ENCODE assay signal across 11 mouse cellular contexts in the genomic region with DNA sequence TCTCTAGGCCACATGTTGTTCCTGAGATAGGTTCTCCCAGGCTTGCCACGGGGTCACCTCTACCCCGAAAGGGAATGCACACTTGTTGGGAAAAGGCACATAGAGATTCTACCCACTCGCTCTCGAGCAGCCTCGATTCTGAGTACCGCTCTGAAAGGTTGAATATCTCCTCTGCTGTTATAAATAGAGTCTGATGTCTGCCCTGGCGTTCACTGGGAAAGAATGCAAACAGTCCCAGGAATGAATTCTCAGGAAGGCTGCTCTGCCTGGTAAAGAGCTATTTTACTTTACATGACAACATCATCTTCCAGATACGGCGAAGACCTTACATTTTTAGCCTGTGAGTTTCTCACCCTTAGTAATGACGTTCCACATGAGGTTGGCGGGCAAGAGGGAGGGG.
DNase-seq lines count a peak whose midpoint lies in the region; ATAC-seq and TF ChIP-seq lines count a peak whose summit lies in the region.
"Had no signal": no experiment of that assay in that cellular context is flagged by ENCODE, and none has a peak within 500 bp of the region (broad histone marks: within the 10 kb centered on the region; RNA-seq: fewer than 3 reads in every experiment).

No protein-coding gene starts in this region.

- no peaks in the 10 kb centered on the region for H3K27me3 ChIP-seq in heart, embryonic 16.5 days (ENCODE audit: control insufficient read depth, insufficient read depth, low read length)
- H3K27me3 ChIP-seq in stomach, postnatal 0 days (ENCODE audit: control insufficient read depth, insufficient read depth, low read length): no peaks in the 10 kb centered on the region
- H3K27me3 ChIP-seq in forebrain, embryonic 13.5 days: no peaks in the 10 kb centered on the region
- H3K27me3 ChIP-seq: midbrain, embryonic 15.5 days; neural tube, embryonic 12.5 days had no signal

- no peak for TF ChIP-seq POLR2A in lung, adult 2 months (IDR thresholded peaks at IDR 0.05; ENCODE audit: borderline replicate concordance, extremely low read depth, low read depth, low read length)

- peak overlapping the region; percentile 49 for H3K9ac ChIP-seq in heart, embryonic 16.5 days (ENCODE audit: low read length)
- H3K9ac ChIP-seq in stomach, postnatal 0 days (ENCODE audit: low read length): no peak overlapping the region
- H3K9ac ChIP-seq in forebrain, embryonic 13.5 days: no peak overlapping the region
- H3K9ac ChIP-seq: midbrain, embryonic 15.5 days; neural tube, embryonic 12.5 days had no signal

- H3K4me1 ChIP-seq in lung, adult 2 months (ENCODE audit: control insufficient read depth, insufficient read depth, low read length): no peaks in the 10 kb centered on the region
- peaks cover 9% of the 10 kb centered on the region for H3K4me1 ChIP-seq in heart, embryonic 16.5 days (ENCODE audit: control insufficient read depth, insufficient read depth, low read length)
- H3K4me1 ChIP-seq in stomach, postnatal 0 days (replicated peaks; ENCODE audit: control insufficient read depth, insufficient read depth): no peaks in the 10 kb centered on the region
- H3K4me1 ChIP-seq in forebrain, embryonic 13.5 days: peaks cover under 1% of the 10 kb centered on the region; the same call in 1 of the 2 replicates
- H3K4me1 ChIP-seq: midbrain, embryonic 15.5 days; neural tube, embryonic 12.5 days had no signal

- TF ChIP-seq CTCF in lung, adult 2 months (IDR thresholded peaks at IDR 0.05; ENCODE audit: insufficient read depth, low read length): no peak
- TF ChIP-seq CTCF in stomach, postnatal 0 days (IDR thresholded peaks at IDR 0.05; ENCODE audit: low read depth): no peak

- no peaks in the 10 kb centered on the region for H3K9me3 ChIP-seq in heart, embryonic 16.5 days (replicated peaks; ENCODE audit: control insufficient read depth, low read length)
- peaks cover 4% of the 10 kb centered on the region; the same call in 1 of the 2 replicates for H3K9me3 ChIP-seq in stomach, postnatal 0 days (ENCODE audit: control insufficient read depth, low read length)
- no peaks in the 10 kb centered on the region for H3K9me3 ChIP-seq in forebrain, embryonic 13.5 days (replicated peaks)
- H3K9me3 ChIP-seq: midbrain, embryonic 15.5 days; neural tube, embryonic 12.5 days had no signal

- ATAC-seq in heart, embryonic 16.5 days (replicated peaks; ENCODE audit: extremely low read depth, insufficient read depth, low FRiP score): peak; percentile 95
- peak; percentile 63; the same call in 1 of the 2 replicates for ATAC-seq in stomach, postnatal 0 days (ENCODE audit: low FRiP score, low TSS enrichment)
- no peak for ATAC-seq in forebrain, embryonic 13.5 days
- ATAC-seq: midbrain, embryonic 15.5 days had no signal

- H3K4me2 ChIP-seq in heart, embryonic 16.5 days (ENCODE audit: low read depth, low read length): peak overlapping the region; percentile 40
- no peak overlapping the region for H3K4me2 ChIP-seq in stomach, postnatal 0 days (replicated peaks; ENCODE audit: low read depth)
- H3K4me2 ChIP-seq in forebrain, embryonic 13.5 days: no peak overlapping the region
- H3K4me2 ChIP-seq: midbrain, embryonic 15.5 days; neural tube, embryonic 12.5 days had no signal

- 52% methylated on average over 11 of the region's 11 CpGs for WGBS in lung, adult 2 months
- WGBS in heart, embryonic 16.5 days: 17% methylated on average over 11 of the region's 11 CpGs
- 57% methylated on average over 11 of the region's 11 CpGs for WGBS in stomach, postnatal 0 days
- 87% methylated on average over 11 of the region's 11 CpGs for WGBS in forebrain, embryonic 13.5 days

- DNase-seq in lung, postnatal 25 days (ENCODE audit: low spot score): peak; percentile 41
- no peak for DNase-seq in lung, adult 2 months
- DNase-seq in heart, adult 18-20 months: peak; percentile 60 to 66
- DNase-seq in stomach, postnatal 0 days (ENCODE audit: low spot score): no peak
- DNase-seq in T-cell, adult 2 months (ENCODE audit: low spot score): no peak
- DNase-seq: cerebellum, adult 9-10 months; kidney, adult 2 months had no signal

- no peak for TF ChIP-seq EP300 in stomach, postnatal 0 days (optimal IDR thresholded peaks at IDR 0.05)

- H3K4me3 ChIP-seq in lung, adult 2 months (replicated peaks; ENCODE audit: extremely low read depth, low read depth, low read length): no peak overlapping the region
- peak overlapping the region; percentile 10; the same call in 1 of the 2 replicates for H3K4me3 ChIP-seq in heart, embryonic 16.5 days (ENCODE audit: low read length)
- H3K4me3 ChIP-seq in stomach, postnatal 0 days (ENCODE audit: low read depth, low read length): no peak overlapping the region
- no peak overlapping the region for H3K4me3 ChIP-seq in forebrain, embryonic 13.5 days
- H3K4me3 ChIP-seq: midbrain, embryonic 15.5 days; neural tube, embryonic 12.5 days had no signal

- H3K36me3 ChIP-seq in heart, embryonic 16.5 days (ENCODE audit: control insufficient read depth, insufficient read depth): no peaks in the 10 kb centered on the region
- no peaks in the 10 kb centered on the region for H3K36me3 ChIP-seq in stomach, postnatal 0 days (ENCODE audit: control insufficient read depth, insufficient read depth, low read length)
- no peaks in the 10 kb centered on the region for H3K36me3 ChIP-seq in forebrain, embryonic 13.5 days (ENCODE audit: poor library complexity, severe bottlenecking)
- H3K36me3 ChIP-seq: midbrain, embryonic 15.5 days; neural tube, embryonic 12.5 days had no signal

- H3K27ac ChIP-seq in heart, embryonic 16.5 days (ENCODE audit: low read length): peak overlapping the region; percentile 96
- peak overlapping the region; percentile 14 for H3K27ac ChIP-seq in stomach, postnatal 0 days (replicated peaks)
- H3K27ac ChIP-seq in forebrain, embryonic 13.5 days: no peak overlapping the region
- H3K27ac ChIP-seq: midbrain, embryonic 15.5 days; neural tube, embryonic 12.5 days had no signal

Comparison
In these comparisons a context has a peak if more than half of its experiments do, and no peak if none do; other contexts are left out.
1. DNase-seq: peak in lung, postnatal 25 days (single experiment) and heart, adult 18-20 months (2 of 2); none in lung, adult 2 months (single experiment), stomach, postnatal 0 days (single experiment) and T-cell, adult 2 months (single experiment).